Mouse (Mus musculus) neural tube, embryonic 11.5 days (tissue): ENCODE results near the gene Cryga. TPM values are rescaled to one million over a fixed set of nuclear protein-coding genes. Genes with fewer than 3 reads are reported as not detected.
A peak's percentile ranks its signal among the peaks of the same experiment; 100 is the strongest.

Source experiments
- ATAC-seq: fragments of 200-750 bp; cut with Nextera tagmentation; 2 replicates; pipeline ENCODE4 v1.8.0; 2017; ENCODE audit warnings: moderate number of reproducible peaks, mild to moderate bottlenecking, moderate TSS enrichment, moderate library complexity; ENCODE audit not compliant: insufficient read depth, low FRiP score, low TSS enrichment
- DNase-seq: peaks from one replicate; pipeline ENCODE4 v3.0.0-alpha.2; 2015; ENCODE audit warnings: low spot score
- H3K27ac ChIP-seq: fragments of 300-500 bp; sonication (generic); 2 replicates; pipeline ENCODE4 v1.5.1; 2014; ENCODE audit warnings: low read depth, mild to moderate bottlenecking, low read length
- H3K27me3 ChIP-seq: fragments of 300-500 bp; sonication (generic); 2 replicates; pipeline ENCODE4 v1.6.1; 2014; ENCODE audit warnings: mild to moderate bottlenecking, low read length, mixed read lengths; ENCODE audit not compliant: control insufficient read depth, insufficient read depth
- H3K36me3 ChIP-seq: fragments of 300-500 bp; sonication (generic); 2 replicates; pipeline ENCODE4 v1.6.1; 2014; ENCODE audit warnings: mild to moderate bottlenecking, low read length, moderate library complexity, mixed read lengths; ENCODE audit not compliant: control insufficient read depth, insufficient read depth
- H3K4me1 ChIP-seq: fragments of 300-500 bp; sonication (generic); 2 replicates; pipeline ENCODE4 v1.6.1; 2014; ENCODE audit warnings: low read length, mixed read lengths; ENCODE audit not compliant: control insufficient read depth, insufficient read depth
- H3K4me2 ChIP-seq: fragments of 300-500 bp; sonication (generic); 2 replicates; pipeline ENCODE4 v1.6.1; 2014; ENCODE audit warnings: low read depth, mild to moderate bottlenecking, moderate library complexity
- H3K4me3 ChIP-seq: fragments of 300-500 bp; sonication (generic); 2 replicates; pipeline ENCODE4 v1.5.1; 2014; ENCODE audit warnings: low read depth, low read length
- H3K9ac ChIP-seq: fragments of 300-500 bp; sonication (generic); 2 replicates; pipeline ENCODE4 v1.6.1; 2014; ENCODE audit warnings: mild to moderate bottlenecking, low read length
- H3K9me3 ChIP-seq: fragments of 300-500 bp; sonication (generic); 2 replicates; pipeline ENCODE4 v1.6.1; 2016; ENCODE audit warnings: low read length; ENCODE audit not compliant: control insufficient read depth
- WGBS: fragments of 180-500 bp; shearing (Covaris S2); extraction: QIAGEN DNeasy Blood & Tissue Kit; methylation state at CpG from one replicate; pipeline ENCODE4 v1.1.7; 2014; 5-methylcytosine and 5-hydroxymethylcytosine counted together
- polyA plus RNA-seq: library from polyadenylated mRNA; unstranded; fragments of >200 nt; fragmentation: Nextera tagmentation; extraction: Ambion mirVana; gene quantifications from 2 replicates; pipeline ENCODE4 v1.2.1, GENCODE M21; 2014

Cryga gene
- polyA plus RNA-seq, 1 experiment from 2014 or later = not detected

GRCm38 (mm10) chr1:65109756-65110435 lies 6.7 kb upstream of the Cryga start:
- H3K9ac ChIP-seq = no peak overlapping the region
- H3K9me3 ChIP-seq = no peaks in the 10 kb centered on the region
- H3K4me2 ChIP-seq = no peak overlapping the region
- H3K4me3 ChIP-seq = no peak overlapping the region
- H3K27ac ChIP-seq = no peak overlapping the region
- 78% methylated on average over 25 of the region's 25 CpGs for WGBS
- DNase-seq (peak; percentile 16), ATAC-seq (no peak)
- H3K4me1 ChIP-seq = no peaks in the 10 kb centered on the region
- H3K27me3 ChIP-seq = no peaks in the 10 kb centered on the region
- H3K36me3 ChIP-seq = no peaks in the 10 kb centered on the region

- no peaks in the 10 kb centered on the region for H3K27me3 ChIP-seq
- no peaks in the 10 kb centered on the region for H3K36me3 ChIP-seq
- no peak overlapping the region for H3K4me3 ChIP-seq
- H3K4me2 ChIP-seq = no peak overlapping the region
- ATAC-seq (no peak), DNase-seq (no peak)
- no peaks in the 10 kb centered on the region for H3K4me1 ChIP-seq
- H3K9ac ChIP-seq = no peak overlapping the region
- 94% methylated on average over 8 of the region's 8 CpGs for WGBS
- no peak overlapping the region for H3K27ac ChIP-seq
- no peaks in the 10 kb centered on the region for H3K9me3 ChIP-seq
These were observed 6.0 kb upstream of the Cryga start for GRCm38 (mm10) chr1:65109196-65109595.

- Histone ChIP-seq H3K27ac (no peak overlapping the region), H3K4me1 (no peaks in the 10 kb centered on the region), H3K4me3 (no peak overlapping the region), H3K4me2 (no peak overlapping the region), H3K9ac (no peak overlapping the region), H3K36me3 (no peaks in the 10 kb centered on the region), H3K9me3 (no peaks in the 10 kb centered on the region), H3K27me3 (no peaks in the 10 kb centered on the region)
- ATAC-seq (no peak), DNase-seq (no peak)
- WGBS = 87% methylated on average over 10 of the region's 10 CpGs
These were observed 4.6 kb upstream of the Cryga start for GRCm38 (mm10) chr1:65107654-65108279.

- Histone ChIP-seq H3K4me3 (no peak overlapping the region), H3K36me3 (no peaks in the 10 kb centered on the region), H3K9me3 (no peaks in the 10 kb centered on the region), H3K4me2 (no peak overlapping the region), H3K4me1 (no peaks in the 10 kb centered on the region), H3K27ac (no peak overlapping the region), H3K27me3 (no peaks in the 10 kb centered on the region), H3K9ac (no peak overlapping the region)
- no peak for DNase-seq
- WGBS = 81% methylated on average over 3 of the region's 3 CpGs
- no peak for ATAC-seq
These were observed 6.2 kb downstream of the Cryga start for GRCm38 (mm10) chr1:65096953-65097352.

- Histone ChIP-seq H3K4me1 (no peaks in the 10 kb centered on the region), H3K4me3 (no peak overlapping the region), H3K9me3 (no peaks in the 10 kb centered on the region), H3K27ac (no peak overlapping the region), H3K9ac (no peak overlapping the region), H3K4me2 (no peak overlapping the region), H3K36me3 (no peaks in the 10 kb centered on the region), H3K27me3 (no peaks in the 10 kb centered on the region)
- DNase-seq (no peak), ATAC-seq (no peak)
- 93% methylated on average over 3 of the region's 3 CpGs for WGBS
These were observed 11.6 kb downstream of the Cryga start for GRCm38 (mm10) chr1:65091566-65091965.

GRCm38 (mm10) chr1:65090370-65090769 lies 12.8 kb downstream of the Cryga start:
- no peak overlapping the region for H3K4me2 ChIP-seq
- H3K36me3 ChIP-seq = no peaks in the 10 kb centered on the region
- no peak overlapping the region for H3K9ac ChIP-seq
- H3K27me3 ChIP-seq = no peaks in the 10 kb centered on the region
- DNase-seq = no peak
- H3K4me3 ChIP-seq = no peak overlapping the region
- H3K27ac ChIP-seq = no peak overlapping the region
- WGBS = 81% methylated on average over 2 of the region's 2 CpGs
- no peaks in the 10 kb centered on the region for H3K9me3 ChIP-seq
- no peak for ATAC-seq
- no peaks in the 10 kb centered on the region for H3K4me1 ChIP-seq

GRCm38 (mm10) chr1:65088567-65089356 lies 14.4 kb downstream of the Cryga start:
- no peak overlapping the region for H3K27ac ChIP-seq
- H3K4me1 ChIP-seq = no peaks in the 10 kb centered on the region
- H3K9ac ChIP-seq = no peak overlapping the region
- no peak overlapping the region for H3K4me3 ChIP-seq
- DNase-seq (no peak), ATAC-seq (no peak)
- H3K4me2 ChIP-seq = no peak overlapping the region
- no peaks in the 10 kb centered on the region for H3K36me3 ChIP-seq
- WGBS = 85% methylated on average over 6 of the region's 6 CpGs
- no peaks in the 10 kb centered on the region for H3K27me3 ChIP-seq
- no peaks in the 10 kb centered on the region for H3K9me3 ChIP-seq

GRCm38 (mm10) chr1:65082188-65082587 lies 21.0 kb downstream of the Cryga start, which contains the start of gene Crygb:
Crygb (minus strand) TSS chr1:65082288.
- H3K4me2 ChIP-seq = no peak within 1 kb of the TSS
- no peak within 1 kb of the TSS for H3K27ac ChIP-seq
- H3K9ac ChIP-seq = no peak within 1 kb of the TSS
- no peaks in the 10 kb centered on the region for H3K4me1 ChIP-seq
- H3K9me3 ChIP-seq = no peaks in the 10 kb centered on the region
- DNase-seq = no peak
- H3K36me3 ChIP-seq = no peaks in the 10 kb centered on the region
- ATAC-seq = no peak
- no peak within 1 kb of the TSS for H3K4me3 ChIP-seq
- no peaks in the 10 kb centered on the region for H3K27me3 ChIP-seq
- 38% methylated on average over 7 of the region's 7 CpGs for WGBS
